Mouse (Mus musculus): Measurements from ENCODE around the gene Bud13. TPM values are rescaled to one million over a fixed set of nuclear protein-coding genes. Genes with fewer than 3 reads are reported as not detected.

Bud13 gene
- polyA plus RNA-seq (2014; fragmentation: Illumina TruSeq; extraction: RNeasy Lipid Tissue Mini Kit (QIAGEN cat#74804); ENCODE audit: low read depth, low replicate concordance) = 3.3 TPM

DNA sequence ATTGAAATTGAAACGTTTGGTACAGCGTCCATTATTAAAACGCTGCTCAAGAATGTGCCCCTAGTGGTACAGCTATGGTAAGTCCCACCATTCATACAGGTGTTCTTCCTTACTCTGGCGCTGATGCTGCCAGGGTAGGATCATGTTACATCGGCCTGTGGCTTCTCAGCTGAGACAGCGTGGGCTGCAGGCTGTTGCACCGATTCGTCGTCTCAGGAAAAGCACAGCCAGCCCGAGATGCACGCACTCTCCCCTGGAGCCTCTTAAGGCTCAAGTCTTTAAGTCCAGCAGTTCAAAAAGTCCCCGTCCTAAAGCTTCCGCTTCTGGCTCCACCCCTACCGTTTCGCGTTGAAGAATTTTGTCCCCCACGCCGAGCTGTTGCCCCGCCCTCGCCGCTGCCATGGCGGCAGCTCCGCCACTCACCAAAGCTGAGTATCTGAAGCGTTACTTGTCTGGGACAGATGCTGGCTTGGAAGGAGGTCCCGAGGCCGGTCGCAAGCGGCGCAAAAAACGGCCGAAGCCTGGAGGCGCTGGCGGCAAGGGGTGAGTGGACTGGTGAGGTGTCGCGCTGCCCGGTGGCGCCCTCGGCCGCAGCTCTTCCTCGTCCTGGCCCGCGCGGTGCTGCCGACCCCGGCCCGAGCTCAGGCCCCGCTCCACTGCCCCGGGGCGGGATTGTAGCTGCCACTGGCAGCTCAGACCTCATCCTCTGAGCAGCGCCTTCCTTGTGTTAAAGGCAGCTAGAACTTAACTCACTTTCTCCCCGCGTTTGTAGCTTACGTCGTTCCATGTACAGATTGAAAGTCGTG lies at the start of gene Bud13:
Bud13 (plus strand) TSS at position 378 of the 806 bp plus-strand sequence.

DNA sequence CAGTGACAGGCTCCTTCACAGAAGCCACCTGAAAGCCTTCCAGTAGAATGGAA lies 47.4 kb upstream of the Bud13 start, which contains the start of gene Apoc3:
Apoc3 (minus strand) TSS at position 41 of the 53 bp plus-strand sequence.

DNA sequence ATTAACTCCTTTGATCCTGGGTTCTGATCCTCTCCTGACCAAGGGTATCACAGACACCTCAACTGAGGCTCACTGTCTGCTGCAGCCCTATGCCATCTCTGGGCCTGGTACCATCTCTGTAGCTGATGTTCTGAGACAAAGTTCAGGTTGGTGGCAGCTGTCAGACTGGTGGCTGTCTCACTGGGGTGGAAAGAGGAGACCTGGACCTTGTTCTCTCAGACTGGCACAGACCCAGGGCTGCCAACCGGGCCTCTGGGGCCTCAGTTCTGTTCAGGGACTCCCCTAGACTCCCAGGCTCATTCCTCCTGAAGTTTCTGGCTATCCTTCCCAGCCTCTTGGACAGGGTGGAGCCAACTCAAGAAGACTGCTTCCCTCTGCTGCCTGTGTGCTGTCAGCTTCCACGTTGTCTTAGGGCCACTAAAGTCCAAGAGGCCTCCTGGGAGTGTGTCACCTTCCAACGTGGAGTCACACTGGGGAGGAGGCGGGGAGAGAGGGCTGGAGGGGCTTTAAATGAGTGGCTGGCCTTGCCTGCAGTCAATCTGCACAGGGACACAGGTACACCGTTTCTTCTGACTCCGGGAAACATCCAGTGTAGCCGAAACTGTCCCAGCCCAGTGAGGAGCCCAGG lies 42.2 kb upstream of the Bud13 start, which contains the start of gene Apoa4:
Apoa4 (plus strand) TSS at position 171 of the 628 bp plus-strand sequence.

GRCm38 (mm10) chr9:46268343-46268873 lies 14.4 kb upstream of the Bud13 start, which contains the start of gene Apoa5:
Apoa5 (plus strand) TSS chr9:46268633.

DNA sequence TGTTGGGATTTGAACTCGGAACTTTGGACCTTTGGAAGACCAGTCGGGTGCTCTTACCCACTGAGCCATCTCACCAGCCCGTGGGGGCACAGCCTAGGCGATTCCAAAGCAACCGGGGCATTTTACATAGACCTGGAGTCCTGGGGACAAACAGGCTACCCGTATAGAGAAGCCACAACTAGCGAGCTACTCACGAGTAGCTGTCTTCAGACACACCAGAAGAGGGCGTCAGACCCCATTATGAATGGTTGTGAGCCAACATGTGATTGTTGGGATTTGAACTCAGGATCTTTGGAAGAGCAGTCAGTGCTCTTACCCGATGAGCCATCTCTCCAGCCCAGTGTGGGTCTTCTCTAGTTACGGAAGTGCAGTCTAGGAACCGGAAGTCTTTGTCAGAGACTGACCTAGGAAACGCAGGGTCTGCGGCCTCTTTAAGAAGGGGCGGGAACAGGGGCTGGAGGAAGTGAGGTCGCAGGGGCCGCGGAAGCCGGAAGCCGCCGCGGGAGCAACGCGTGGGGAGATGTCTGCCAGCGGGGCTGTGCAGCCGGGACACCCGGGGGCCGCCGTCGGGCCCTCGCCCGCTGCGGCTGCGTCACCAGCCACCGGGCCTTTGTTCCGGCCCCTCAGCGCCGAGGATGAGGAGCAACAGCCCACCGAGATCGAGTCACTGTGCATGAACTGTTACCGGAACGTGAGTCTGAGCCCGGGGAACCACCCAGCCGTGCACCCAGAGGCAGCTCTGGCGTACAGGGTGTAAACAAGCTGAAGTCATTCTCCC lies 9.9 kb upstream of the Bud13 start, which contains the start of gene Zpr1:
Zpr1 (plus strand) TSS at position 388 of the 778 bp plus-strand sequence.

GRCm38 (mm10) chr9:46319886-46320285 lies 37.1 kb downstream of the Bud13 start, which contains the start of gene 4931429L15Rik:
4931429L15Rik (minus strand) TSS chr9:46319986.

Other genes starting within 250 kb of the Bud13 start
- 0.97 TPM for gene Apoa1, start 54.4 kb upstream of the Bud13 start, polyA plus RNA-seq (2014; fragmentation: Illumina TruSeq; extraction: RNeasy Lipid Tissue Mini Kit (QIAGEN cat#74804); ENCODE audit: low read depth, low replicate concordance)
- gene Apoc3, start 47.4 kb upstream of the Bud13 start, polyA plus RNA-seq (2014; fragmentation: Illumina TruSeq; extraction: RNeasy Lipid Tissue Mini Kit (QIAGEN cat#74804); ENCODE audit: low read depth, low replicate concordance) = 1.8 TPM
- 0.40 TPM for gene Apoa4, start 42.3 kb upstream of the Bud13 start, polyA plus RNA-seq (2014; fragmentation: Illumina TruSeq; extraction: RNeasy Lipid Tissue Mini Kit (QIAGEN cat#74804); ENCODE audit: low read depth, low replicate concordance)
- not detected for gene Apoa5, start 14.4 kb upstream of the Bud13 start, polyA plus RNA-seq (2014; fragmentation: Illumina TruSeq; extraction: RNeasy Lipid Tissue Mini Kit (QIAGEN cat#74804); ENCODE audit: low read depth, low replicate concordance)
- gene Zpr1, start 9.9 kb upstream of the Bud13 start, polyA plus RNA-seq (2014; fragmentation: Illumina TruSeq; extraction: RNeasy Lipid Tissue Mini Kit (QIAGEN cat#74804); ENCODE audit: low read depth, low replicate concordance) = 10.6 TPM
- not detected for gene 4931429L15Rik, start 37.0 kb downstream of the Bud13 start, polyA plus RNA-seq (2014; fragmentation: Illumina TruSeq; extraction: RNeasy Lipid Tissue Mini Kit (QIAGEN cat#74804); ENCODE audit: low read depth, low replicate concordance)